Comparison of ENCODE assay signal across 11 mouse cellular contexts in genomic region chr7:138396109-138396862, GRCm38 (mm10). TPM values are rescaled to one million over a fixed set of nuclear protein-coding genes. Genes with fewer than 3 reads are reported as not detected.
DNase-seq lines count a peak whose midpoint lies in the region; ATAC-seq and TF ChIP-seq lines count a peak whose summit lies in the region.
"Had no signal": no experiment of that assay in that cellular context is flagged by ENCODE, and none has a peak within 500 bp of the region (broad histone marks: within the 10 kb centered on the region; RNA-seq: fewer than 3 reads in every experiment).

No protein-coding gene starts in this region.

- no peak for ATAC-seq in kidney, embryonic 14.5 days (ENCODE audit: low FRiP score, low TSS enrichment)
- ATAC-seq in forebrain, embryonic 16.5 days = no peak
- no peak for ATAC-seq in midbrain, embryonic 14.5 days (ENCODE audit: low FRiP score, low TSS enrichment)
- ATAC-seq in erythroid progenitor cell, adult 5-6 weeks (replicated peaks; ENCODE audit: low FRiP score, poor library complexity, severe bottlenecking) = no peak
- ATAC-seq: CD4-positive, CD25-positive, alpha-beta regulatory T cell, adult 4 months had no signal

- intact Hi-C loops in left cerebral cortex, postnatal 36 days (cut with DNase I) = loop anchor here (10.0 kb wide), 1 partner anchor 791 kb away; no protein-coding TSS in a partner anchor

- no peaks in the 10 kb centered on the region for H3K9me3 ChIP-seq in kidney, embryonic 14.5 days (ENCODE audit: control insufficient read depth, low read length)
- no peaks in the 10 kb centered on the region for H3K9me3 ChIP-seq in forebrain, embryonic 16.5 days (ENCODE audit: control insufficient read depth, low read length)
- no peaks in the 10 kb centered on the region for H3K9me3 ChIP-seq in midbrain, embryonic 14.5 days (ENCODE audit: control insufficient read depth, low read length)
- H3K9me3 ChIP-seq: liver, embryonic 15.5 days had no signal

- H3K9ac ChIP-seq in kidney, embryonic 14.5 days (ENCODE audit: low read depth, low read length) = no peak overlapping the region
- no peak overlapping the region for H3K9ac ChIP-seq in forebrain, embryonic 16.5 days (replicated peaks; ENCODE audit: low read depth, low read length)
- H3K9ac ChIP-seq in midbrain, embryonic 14.5 days (replicated peaks; ENCODE audit: low read length) = peak overlapping the region; percentile 71; the same call in 1 of the 2 replicates
- H3K9ac ChIP-seq: liver, embryonic 15.5 days had no signal

- 46% methylated on average over 13 of the region's 13 CpGs for WGBS in kidney, embryonic 14.5 days
- 22% methylated on average over 13 of the region's 13 CpGs for WGBS in forebrain, embryonic 16.5 days
- 40% methylated on average over 13 of the region's 13 CpGs for WGBS in midbrain, embryonic 14.5 days

- peak overlapping the region; percentile 99; the same call in 1 of the 2 replicates for H3K4me2 ChIP-seq in kidney, embryonic 14.5 days (replicated peaks; ENCODE audit: low read depth, low read length)
- H3K4me2 ChIP-seq in forebrain, embryonic 16.5 days (ENCODE audit: low read length) = peak overlapping the region; percentile 98
- peak overlapping the region; percentile 98 for H3K4me2 ChIP-seq in midbrain, embryonic 14.5 days (ENCODE audit: low read length)

- TF ChIP-seq POLR2A in brain, embryonic 14.5 days (IDR thresholded peaks at IDR 0.05; ENCODE audit: borderline replicate concordance, extremely low read depth, insufficient read depth, insufficient read length, poor library complexity, severe bottlenecking) = no peak

- DNase-seq in kidney, postnatal 14 days = no peak
- peak; percentile 64 for DNase-seq in brain, embryonic 14.5 days (ENCODE audit: low read depth)
- DNase-seq in midbrain, embryonic 14.5 days = peak; percentile 65
- no peak for DNase-seq in left cerebral cortex, postnatal 36 days (ENCODE audit: low spot score in 2 of 2)
- no peak for DNase-seq in urinary bladder, adult 2 months (ENCODE audit: low spot score)
- DNase-seq: layer of hippocampus, adult 9-11 months had no signal

- no peaks in the 10 kb centered on the region for H3K36me3 ChIP-seq in kidney, embryonic 14.5 days (ENCODE audit: control insufficient read depth, insufficient read depth, low read length)
- no peaks in the 10 kb centered on the region for H3K36me3 ChIP-seq in forebrain, embryonic 16.5 days (ENCODE audit: control insufficient read depth, insufficient read depth)
- H3K36me3 ChIP-seq in midbrain, embryonic 14.5 days (ENCODE audit: control insufficient read depth, insufficient read depth, low read length) = no peaks in the 10 kb centered on the region
- H3K36me3 ChIP-seq: liver, embryonic 15.5 days had no signal

- no peak overlapping the region for H3K4me3 ChIP-seq in kidney, embryonic 14.5 days (ENCODE audit: low read length)
- H3K4me3 ChIP-seq in forebrain, embryonic 16.5 days (replicated peaks; ENCODE audit: low read length) = peak overlapping the region; percentile 66
- peak overlapping the region; percentile 56 for H3K4me3 ChIP-seq in midbrain, embryonic 14.5 days (replicated peaks; ENCODE audit: low read depth, low read length)
- H3K4me3 ChIP-seq: liver, embryonic 15.5 days had no signal

- no peak for TF ChIP-seq CTCF in brain, embryonic 14.5 days (IDR thresholded peaks at IDR 0.05; ENCODE audit: borderline replicate concordance, extremely low read depth, insufficient read depth, insufficient read length)

- no peak overlapping the region for H3K27ac ChIP-seq in kidney, embryonic 14.5 days (ENCODE audit: low read depth, low read length)
- no peak overlapping the region for H3K27ac ChIP-seq in forebrain, embryonic 16.5 days (ENCODE audit: low read length)
- H3K27ac ChIP-seq in midbrain, embryonic 14.5 days (replicated peaks; ENCODE audit: low read depth, low read length) = no peak overlapping the region; the same call in 1 of the 2 replicates
- H3K27ac ChIP-seq: liver, embryonic 15.5 days had no signal

- H3K27me3 ChIP-seq in kidney, embryonic 14.5 days (ENCODE audit: control insufficient read depth, insufficient read depth, low read length) = peaks cover 27% of the 10 kb centered on the region
- H3K27me3 ChIP-seq in forebrain, embryonic 16.5 days (replicated peaks; ENCODE audit: control insufficient read depth, insufficient read depth, low read length) = peaks cover 4% of the 10 kb centered on the region
- no peaks in the 10 kb centered on the region; the same call in 1 of the 2 replicates for H3K27me3 ChIP-seq in midbrain, embryonic 14.5 days (ENCODE audit: control insufficient read depth, insufficient read depth, low read length)

- H3K4me1 ChIP-seq in kidney, embryonic 14.5 days (ENCODE audit: control insufficient read depth, insufficient read depth, low read length) = peaks cover 9% of the 10 kb centered on the region; the same call in 1 of the 2 replicates
- peaks cover 25% of the 10 kb centered on the region for H3K4me1 ChIP-seq in forebrain, embryonic 16.5 days (replicated peaks; ENCODE audit: control insufficient read depth, insufficient read depth, low read length)
- H3K4me1 ChIP-seq in midbrain, embryonic 14.5 days (ENCODE audit: control insufficient read depth, insufficient read depth, low read length) = peaks cover 7% of the 10 kb centered on the region; the same call in 1 of the 2 replicates
- H3K4me1 ChIP-seq: liver, embryonic 15.5 days had no signal

RNA-seq across cellular contexts. Expression of gene Tcerg1l, which starts 1.2 kb away (rescaled TPM):
- polyA plus RNA-seq in kidney, embryonic 14.5 days (2014; fragmentation: Nextera tagmentation; extraction: Ambion mirVana) = 0.91 and 1.5 TPM in 2 replicates
- polyA plus RNA-seq in brain, embryonic 14.5 days (2012; rRNA removed) = 13.1 and 23.8 TPM in 2 replicates
- polyA plus RNA-seq in forebrain, embryonic 16.5 days (2015; fragmentation: Nextera tagmentation; extraction: Ambion mirVana) = 8.2 and 11.2 TPM in 2 replicates
- 18.7 and 24.2 TPM in 2 replicates for polyA plus RNA-seq in midbrain, embryonic 14.5 days (2014; fragmentation: Nextera tagmentation; extraction: Ambion mirVana)
- total RNA-seq in erythroid progenitor cell, adult 5-6 weeks (2015; ENCODE audit: low replicate concordance) = not detected in 2 replicates
- total RNA-seq in erythroid progenitor cell, adult 5-6 weeks (2017; ENCODE audit: low replicate concordance) = not detected in 2 replicates
- total RNA-seq in left cerebral cortex, postnatal 36 days (2021) = 10 to 100 TPM; 10.5 to 14.9 TPM
- polyA plus RNA-seq in urinary bladder, adult 2 months (2012; rRNA removed) = 1.2 and 1.4 TPM in 2 replicates
- polyA plus RNA-seq: CD4-positive, CD25-positive, alpha-beta regulatory T cell, adult 4 months; liver, embryonic 15.5 days had no signal

Comparison
In these comparisons a context has a peak if more than half of its experiments do, and no peak if none do; other contexts are left out.
1. DNase-seq: peak in brain, embryonic 14.5 days (single experiment) and midbrain, embryonic 14.5 days (single experiment); none in kidney, postnatal 14 days (single experiment), left cerebral cortex, postnatal 36 days (0 of 2) and urinary bladder, adult 2 months (single experiment).
2. Peak in every context shown above with its lines, with median percentiles within 50 percentile points of each other: H3K4me2 ChIP-seq.